Mouse (Mus musculus): ENCODE measurements around the gene Cdk6.

DNA sequence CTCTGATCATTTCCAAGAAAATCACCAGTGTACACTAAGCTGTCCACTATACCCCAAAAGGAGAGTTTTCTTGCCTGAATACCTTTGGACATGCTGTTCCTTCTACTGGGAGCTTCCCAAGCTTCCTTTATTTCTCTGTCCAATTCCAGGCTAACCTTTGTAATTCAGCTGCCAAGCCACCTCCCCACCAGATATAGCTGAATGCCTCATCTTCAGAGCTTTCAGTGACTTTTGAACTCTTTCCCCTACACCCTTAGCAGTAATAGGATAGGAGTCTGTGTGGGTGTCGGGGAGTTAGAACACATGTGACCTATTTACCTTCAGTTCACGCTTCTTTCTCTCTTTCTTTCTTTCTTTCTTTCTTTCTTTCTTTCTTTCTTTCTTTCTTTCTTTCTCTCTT, 34.9 kb downstream of the Cdk6 start:
- TF ChIP-seq ZNF384 (IDR thresholded peaks at IDR 0.05; ENCODE audit: low read depth, low read length) (no peak), CHD2 (IDR thresholded peaks at IDR 0.05; ENCODE audit: low read depth, low read length) (no peak), MAFK (IDR thresholded peaks at IDR 0.05; ENCODE audit: insufficient read depth, low read depth, low read length) (no peak)
